Mouse (Mus musculus): ENCODE measurements around the gene Rad51. TPM values are rescaled to one million over a fixed set of nuclear protein-coding genes. Genes with fewer than 3 reads are reported as not detected.

Rad51 gene
- polyA plus RNA-seq, 1 experiment from 2014 or later, result 34.6 TPM

GRCm38 (mm10) chr2:119156681-119157572 is 44.3 kb downstream of the Rad51 start, which contains the start of gene Rmdn3:
Gene Rmdn3, minus strand, starts transcription at chr2:119157034.
- under 1% methylated on average over 57 of the region's 57 CpGs for WGBS
- Histone ChIP-seq H3K4me3 (ENCODE audit: low read length) (peak within 1 kb of the TSS; percentile 91), H3K27ac (ENCODE audit: low read length) (peak within 1 kb of the TSS; percentile 54), H3K4me1 (ENCODE audit: control insufficient read depth, insufficient read depth, low read length) (peaks cover 24% of the 10 kb centered on the region), H3K9me3 (replicated peaks; ENCODE audit: control insufficient read depth, low read length) (no peaks in the 10 kb centered on the region), H3K27me3 (ENCODE audit: control insufficient read depth, insufficient read depth, low read length) (no peaks in the 10 kb centered on the region), H3K36me3 (ENCODE audit: control insufficient read depth, insufficient read depth) (peaks cover 13% of the 10 kb centered on the region), H3K4me2 (ENCODE audit: low read depth, low read length) (peak within 1 kb of the TSS; percentile 85), H3K9ac (ENCODE audit: low read length) (peak within 1 kb of the TSS; percentile 89)
- peak; percentile 86 for ATAC-seq (replicated peaks; ENCODE audit: extremely low read depth, insufficient read depth, low FRiP score)

GRCm38 (mm10) chr2:119157836-119158235 is 45.2 kb downstream of the Rad51 start:
- peaks cover 24% of the 10 kb centered on the region for H3K4me1 ChIP-seq (ENCODE audit: control insufficient read depth, insufficient read depth, low read length)
- peaks cover 6% of the 10 kb centered on the region for H3K36me3 ChIP-seq (ENCODE audit: control insufficient read depth, insufficient read depth)
- H3K27me3 ChIP-seq (ENCODE audit: control insufficient read depth, insufficient read depth, low read length), result no peaks in the 10 kb centered on the region
- H3K4me2 ChIP-seq (ENCODE audit: low read depth, low read length), result no peak overlapping the region
- no peak for ATAC-seq (replicated peaks; ENCODE audit: extremely low read depth, insufficient read depth, low FRiP score)
- H3K27ac ChIP-seq (ENCODE audit: low read length), result no peak overlapping the region
- no peak overlapping the region for H3K4me3 ChIP-seq (ENCODE audit: low read length)
- no peak overlapping the region for H3K9ac ChIP-seq (ENCODE audit: low read length)
- no peaks in the 10 kb centered on the region for H3K9me3 ChIP-seq (replicated peaks; ENCODE audit: control insufficient read depth, low read length)

GRCm38 (mm10) chr2:119161247-119161646 is 48.7 kb downstream of the Rad51 start:
- Histone ChIP-seq H3K4me2 (ENCODE audit: low read depth, low read length) (no peak overlapping the region), H3K4me3 (ENCODE audit: low read length) (no peak overlapping the region), H3K36me3 (ENCODE audit: control insufficient read depth, insufficient read depth) (no peaks in the 10 kb centered on the region), H3K27me3 (ENCODE audit: control insufficient read depth, insufficient read depth, low read length) (no peaks in the 10 kb centered on the region), H3K9ac (ENCODE audit: low read length) (peak overlapping the region; percentile 25), H3K27ac (ENCODE audit: low read length) (peak overlapping the region; percentile 59), H3K4me1 (ENCODE audit: control insufficient read depth, insufficient read depth, low read length) (peaks cover 13% of the 10 kb centered on the region), H3K9me3 (replicated peaks; ENCODE audit: control insufficient read depth, low read length) (no peaks in the 10 kb centered on the region)
- ATAC-seq (replicated peaks; ENCODE audit: extremely low read depth, insufficient read depth, low FRiP score), result 0 out of 2 replicates have a peak, but pooled peaks have one; percentile 38
- WGBS, result 24% methylated on average over 2 of the region's 2 CpGs

DNA sequence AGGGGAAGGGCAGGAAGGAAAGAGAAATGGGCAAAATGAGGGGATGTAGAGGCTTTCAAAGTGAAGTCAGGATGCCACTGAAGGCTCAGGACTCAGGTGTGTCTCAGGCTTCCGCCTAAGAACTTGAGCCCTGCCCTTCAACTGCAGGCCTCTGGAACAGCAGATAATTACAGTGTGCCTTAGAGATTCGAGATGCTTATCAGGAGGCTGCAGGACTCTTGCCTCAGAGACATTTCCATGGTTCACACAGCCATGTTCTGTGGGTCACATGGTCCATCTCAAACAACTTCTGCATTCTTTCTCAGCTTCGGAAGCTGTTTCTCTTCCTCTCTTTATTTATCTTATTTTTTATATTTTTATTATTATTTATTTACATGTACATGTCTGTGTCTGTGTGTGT is 50.5 kb downstream of the Rad51 start:
- Histone ChIP-seq H3K9ac (ENCODE audit: low read length) (no peak overlapping the region), H3K27me3 (ENCODE audit: control insufficient read depth, insufficient read depth, low read length) (no peaks in the 10 kb centered on the region), H3K4me3 (ENCODE audit: low read length) (no peak overlapping the region), H3K4me1 (ENCODE audit: control insufficient read depth, insufficient read depth, low read length) (peaks cover 20% of the 10 kb centered on the region), H3K4me2 (ENCODE audit: low read depth, low read length) (no peak overlapping the region), H3K9me3 (replicated peaks; ENCODE audit: control insufficient read depth, low read length) (no peaks in the 10 kb centered on the region), H3K27ac (ENCODE audit: low read length) (no peak overlapping the region), H3K36me3 (ENCODE audit: control insufficient read depth, insufficient read depth) (no peaks in the 10 kb centered on the region)
- no peak for ATAC-seq (replicated peaks; ENCODE audit: extremely low read depth, insufficient read depth, low FRiP score)
- WGBS, result 59% methylated on average over 3 of the region's 3 CpGs

GRCm38 (mm10) chr2:119163999-119164398 is 51.4 kb downstream of the Rad51 start:
- peaks cover 20% of the 10 kb centered on the region for H3K4me1 ChIP-seq (ENCODE audit: control insufficient read depth, insufficient read depth, low read length)
- H3K9me3 ChIP-seq (replicated peaks; ENCODE audit: control insufficient read depth, low read length), result no peaks in the 10 kb centered on the region
- 81% methylated on average over 4 of the region's 4 CpGs for WGBS
- H3K36me3 ChIP-seq (ENCODE audit: control insufficient read depth, insufficient read depth), result no peaks in the 10 kb centered on the region
- no peak overlapping the region for H3K4me3 ChIP-seq (ENCODE audit: low read length)
- no peak overlapping the region for H3K27ac ChIP-seq (ENCODE audit: low read length)
- no peak overlapping the region for H3K9ac ChIP-seq (ENCODE audit: low read length)
- no peak for ATAC-seq (replicated peaks; ENCODE audit: extremely low read depth, insufficient read depth, low FRiP score)
- 0 out of 2 replicates have a peak, but pooled peaks cover 2% of the 10 kb centered on the region for H3K27me3 ChIP-seq (ENCODE audit: control insufficient read depth, insufficient read depth, low read length)
- no peak overlapping the region for H3K4me2 ChIP-seq (ENCODE audit: low read depth, low read length)

DNA sequence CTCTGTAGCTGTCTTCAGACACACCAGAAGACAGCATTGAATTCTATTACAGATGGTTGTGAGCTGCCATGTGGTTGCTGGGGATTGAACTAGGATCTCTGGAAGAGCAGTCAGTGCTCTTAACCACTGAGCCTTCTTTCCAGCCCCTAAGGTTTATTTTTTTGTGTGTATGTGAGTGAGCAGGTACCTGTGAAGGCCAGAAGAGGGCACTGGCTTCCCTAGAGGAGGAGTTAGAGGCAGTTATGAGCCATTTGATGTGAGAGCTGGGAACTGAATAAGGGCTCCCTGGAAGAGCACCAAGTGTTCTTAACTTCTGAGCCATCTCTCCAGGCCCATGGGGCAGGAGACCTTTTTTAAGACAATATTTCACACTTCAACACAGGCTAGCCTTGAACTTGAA is 52.8 kb downstream of the Rad51 start:
- H3K36me3 ChIP-seq (ENCODE audit: control insufficient read depth, insufficient read depth), result no peaks in the 10 kb centered on the region
- H3K9ac ChIP-seq (ENCODE audit: low read length), result no peak overlapping the region
- ATAC-seq (replicated peaks; ENCODE audit: extremely low read depth, insufficient read depth, low FRiP score), result no peak
- H3K4me2 ChIP-seq (ENCODE audit: low read depth, low read length), result no peak overlapping the region
- H3K27me3 ChIP-seq (ENCODE audit: control insufficient read depth, insufficient read depth, low read length), result 0 out of 2 replicates have a peak, but pooled peaks cover 2% of the 10 kb centered on the region
- no peak overlapping the region for H3K27ac ChIP-seq (ENCODE audit: low read length)
- H3K4me1 ChIP-seq (ENCODE audit: control insufficient read depth, insufficient read depth, low read length), result peaks cover 20% of the 10 kb centered on the region
- H3K9me3 ChIP-seq (replicated peaks; ENCODE audit: control insufficient read depth, low read length), result no peaks in the 10 kb centered on the region
- H3K4me3 ChIP-seq (ENCODE audit: low read length), result no peak overlapping the region

DNA sequence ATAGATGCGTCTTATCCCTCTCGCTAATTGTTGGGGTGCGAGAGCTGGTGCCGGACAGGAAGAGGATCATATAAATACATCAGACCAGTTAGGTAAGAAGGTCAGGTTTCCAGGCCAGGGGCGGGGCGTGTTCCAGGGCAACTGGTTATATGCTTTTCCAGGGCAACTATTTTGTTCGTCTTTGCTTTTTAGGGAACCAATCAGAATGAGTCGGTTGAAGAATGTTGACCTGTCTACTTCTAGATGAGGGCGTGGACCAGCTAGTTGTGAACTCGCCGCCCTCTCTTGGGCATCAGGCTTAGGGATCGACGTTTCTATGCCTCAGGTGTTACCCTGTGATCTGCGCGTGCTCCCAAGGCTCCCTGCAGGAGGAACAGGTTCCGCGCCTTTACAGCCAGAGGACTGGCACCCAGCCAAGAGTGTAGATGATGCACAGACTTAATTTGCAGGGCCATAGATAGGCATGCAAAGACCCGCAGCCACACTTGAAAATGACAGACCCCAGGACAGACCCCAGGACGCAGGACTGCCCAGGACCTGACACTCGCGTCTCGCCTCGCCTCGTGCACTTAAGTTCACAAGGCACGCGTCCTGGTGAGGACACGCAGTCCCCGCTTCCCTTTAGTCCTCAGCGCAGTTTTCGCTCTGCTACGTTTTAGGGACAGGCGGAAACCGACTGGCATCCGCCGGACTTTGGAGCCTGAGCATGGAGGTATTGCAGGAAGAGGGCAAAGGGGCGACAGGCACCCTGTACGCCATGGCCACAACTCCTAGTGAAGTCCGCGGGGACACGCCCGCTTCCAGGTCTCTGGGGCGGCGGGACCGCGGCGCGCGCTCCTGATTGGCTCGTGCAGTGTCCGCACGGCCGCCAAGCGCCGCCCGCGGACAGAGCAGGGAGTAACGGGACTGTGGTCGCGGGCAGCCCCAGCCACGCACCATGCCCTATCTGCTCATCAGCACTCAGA is 54.6 kb downstream of the Rad51 start, which contains the start of gene Gchfr:
Gene Gchfr, plus strand, starts transcription at position 873 of the 965 bp plus-strand sequence.
- under 1% methylated on average over 60 of the region's 60 CpGs for WGBS
- H3K27ac ChIP-seq (ENCODE audit: low read length), result no peak within 1 kb of the TSS
- H3K36me3 ChIP-seq (ENCODE audit: control insufficient read depth, insufficient read depth), result no peaks in the 10 kb centered on the region
- peak within 1 kb of the TSS; percentile 74 for H3K9ac ChIP-seq (ENCODE audit: low read length)
- peak; percentile 79 for ATAC-seq (replicated peaks; ENCODE audit: extremely low read depth, insufficient read depth, low FRiP score)
- peak within 1 kb of the TSS; percentile 99 for H3K4me2 ChIP-seq (ENCODE audit: low read depth, low read length)
- peaks cover 16% of the 10 kb centered on the region for H3K4me1 ChIP-seq (ENCODE audit: control insufficient read depth, insufficient read depth, low read length)
- 0 out of 2 replicates have a peak, but pooled peaks cover 2% of the 10 kb centered on the region for H3K27me3 ChIP-seq (ENCODE audit: control insufficient read depth, insufficient read depth, low read length)
- H3K4me3 ChIP-seq (ENCODE audit: low read length), result peak within 1 kb of the TSS; percentile 66
- H3K9me3 ChIP-seq (replicated peaks; ENCODE audit: control insufficient read depth, low read length), result no peaks in the 10 kb centered on the region

GRCm38 (mm10) chr2:119167866-119168256 is 55.3 kb downstream of the Rad51 start:
- ATAC-seq (replicated peaks; ENCODE audit: extremely low read depth, insufficient read depth, low FRiP score), result no peak

More at GRCm38 (mm10) chr2:119167866-119168256, 55.3 kb downstream of the Rad51 start:
- Histone ChIP-seq H3K9me3 (replicated peaks; ENCODE audit: control insufficient read depth, low read length) (no peaks in the 10 kb centered on the region), H3K9ac (ENCODE audit: low read length) (peak overlapping the region; percentile 74), H3K4me2 (ENCODE audit: low read depth, low read length) (peak overlapping the region; percentile 99), H3K36me3 (ENCODE audit: control insufficient read depth, insufficient read depth) (no peaks in the 10 kb centered on the region), H3K4me3 (ENCODE audit: low read length) (peak overlapping the region; percentile 66), H3K27ac (ENCODE audit: low read length) (no peak overlapping the region), H3K27me3 (ENCODE audit: control insufficient read depth, insufficient read depth, low read length) (0 out of 2 replicates have a peak, but pooled peaks cover 2% of the 10 kb centered on the region), H3K4me1 (ENCODE audit: control insufficient read depth, insufficient read depth, low read length) (peaks cover 21% of the 10 kb centered on the region)
- 6% methylated on average over 26 of the region's 26 CpGs for WGBS

Data from heart, embryonic 16.5 days (tissue).